Mouse (Mus musculus) urinary bladder, postnatal 10 days (tissue): ENCODE data around the gene Csdc2.
A peak's percentile ranks its signal among the peaks of the same experiment; 100 is the strongest.

Source experiments
- DNase-seq: peaks from one replicate; pipeline ENCODE4 v3.0.0; 2022; ENCODE audit warnings: low spot score

Gene Csdc2

GRCm38 (mm10) chr15:81925760-81926445 is 10.7 kb upstream of the Csdc2 start, which contains the start of gene Polr3h:
Gene Polr3h (minus strand): TSS chr15:81926240.
- peak; percentile 72 for DNase-seq

GRCm38 (mm10) chr15:81926446-81926822 is 10.1 kb upstream of the Csdc2 start:
- no peak for DNase-seq

GRCm38 (mm10) chr15:81927741-81928140 is 8.8 kb upstream of the Csdc2 start:
- DNase-seq = no peak

- DNase-seq = no peak
Observed at GRCm38 (mm10) chr15:81928277-81928676, 8.3 kb upstream of the Csdc2 start.

- DNase-seq = no peak
Observed at GRCm38 (mm10) chr15:81932951-81933470, 3.5 kb upstream of the Csdc2 start.

- no peak for DNase-seq
Observed at GRCm38 (mm10) chr15:81933986-81934385, 2.6 kb upstream of the Csdc2 start.

GRCm38 (mm10) chr15:81935869-81936637 is 506 bp upstream of the Csdc2 start:
- DNase-seq = no peak

GRCm38 (mm10) chr15:81937098-81937972 is 776 bp downstream of the Csdc2 start:
- no peak for DNase-seq

GRCm38 (mm10) chr15:81938246-81938645 is 1.7 kb downstream of the Csdc2 start:
- DNase-seq = no peak

- no peak for DNase-seq
Observed at GRCm38 (mm10) chr15:81939157-81939715, 2.7 kb downstream of the Csdc2 start.

- DNase-seq = no peak
Observed at GRCm38 (mm10) chr15:81939774-81940173, 3.2 kb downstream of the Csdc2 start.

GRCm38 (mm10) chr15:81940219-81940618 is 3.7 kb downstream of the Csdc2 start:
- DNase-seq = no peak

- no peak for DNase-seq
Observed at GRCm38 (mm10) chr15:81941010-81941409, 4.5 kb downstream of the Csdc2 start.

- DNase-seq = no peak
Observed at GRCm38 (mm10) chr15:81943176-81943749, 6.7 kb downstream of the Csdc2 start.

DNA sequence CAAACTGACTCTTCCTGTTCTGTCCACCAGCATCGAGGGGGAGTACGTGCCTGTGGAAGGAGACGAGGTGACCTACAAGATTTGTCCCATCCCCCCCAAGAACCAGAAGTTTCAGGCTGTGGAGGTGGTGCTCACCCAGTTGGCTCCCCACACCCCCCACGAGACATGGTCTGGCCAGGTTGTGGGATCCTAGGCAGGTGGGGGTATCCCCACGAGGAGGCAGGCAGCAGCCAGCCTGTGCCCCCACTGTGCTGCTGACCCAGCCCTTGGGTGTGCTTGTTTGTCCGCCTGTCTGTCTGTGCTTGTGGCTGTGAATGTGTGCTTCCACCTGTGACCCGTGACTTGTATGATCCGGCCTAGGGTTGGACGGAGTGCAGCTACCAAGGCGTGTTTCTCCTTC is 12.5 kb downstream of the Csdc2 start:
- DNase-seq = no peak

- DNase-seq = no peak
Observed at GRCm38 (mm10) chr15:81949476-81950131, 13.0 kb downstream of the Csdc2 start.

- no peak for DNase-seq
Observed at GRCm38 (mm10) chr15:81950716-81951115, 14.2 kb downstream of the Csdc2 start.

GRCm38 (mm10) chr15:81951159-81951558 is 14.6 kb downstream of the Csdc2 start:
- no peak for DNase-seq

- no peak for DNase-seq
Observed at GRCm38 (mm10) chr15:81952310-81952709, 15.8 kb downstream of the Csdc2 start.

DNA sequence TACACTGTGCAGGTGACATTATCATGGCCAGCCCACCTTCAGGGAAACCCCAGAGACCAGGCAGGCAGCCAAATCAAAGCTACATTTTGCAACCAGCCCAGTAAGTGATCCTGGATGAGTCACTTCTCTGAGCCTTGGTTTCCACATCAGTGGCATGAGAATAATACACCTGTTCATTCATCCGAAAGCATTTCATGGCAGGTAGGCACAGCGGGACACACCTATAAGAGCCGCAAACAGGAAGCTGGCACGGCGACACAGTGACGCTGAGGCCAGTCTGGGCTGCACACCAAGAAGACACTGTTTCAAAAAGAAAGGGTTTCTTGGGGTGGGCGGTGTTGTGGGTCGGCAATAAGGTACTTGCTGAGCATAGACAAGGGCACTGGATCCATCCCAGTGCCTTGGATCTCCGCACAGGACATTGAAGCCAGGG is 17.6 kb downstream of the Csdc2 start:
- no peak for DNase-seq

GRCm38 (mm10) chr15:81954716-81955115 is 18.2 kb downstream of the Csdc2 start:
- DNase-seq = no peak
